Mouse (Mus musculus) neutrophil, adult 83 days (primary cell): Measurements from ENCODE around the gene Ocm. TPM values are rescaled to one million over a fixed set of nuclear protein-coding genes. Genes with fewer than 3 reads are reported as not detected.

Experiments
- total RNA-seq, 2 experiments: library from RNA; stranded (reverse); gene quantifications; one replicate each; pipeline ENCODE4 v1.2.4; 2023

Ocm gene
- not detected for total RNA-seq

DNA sequence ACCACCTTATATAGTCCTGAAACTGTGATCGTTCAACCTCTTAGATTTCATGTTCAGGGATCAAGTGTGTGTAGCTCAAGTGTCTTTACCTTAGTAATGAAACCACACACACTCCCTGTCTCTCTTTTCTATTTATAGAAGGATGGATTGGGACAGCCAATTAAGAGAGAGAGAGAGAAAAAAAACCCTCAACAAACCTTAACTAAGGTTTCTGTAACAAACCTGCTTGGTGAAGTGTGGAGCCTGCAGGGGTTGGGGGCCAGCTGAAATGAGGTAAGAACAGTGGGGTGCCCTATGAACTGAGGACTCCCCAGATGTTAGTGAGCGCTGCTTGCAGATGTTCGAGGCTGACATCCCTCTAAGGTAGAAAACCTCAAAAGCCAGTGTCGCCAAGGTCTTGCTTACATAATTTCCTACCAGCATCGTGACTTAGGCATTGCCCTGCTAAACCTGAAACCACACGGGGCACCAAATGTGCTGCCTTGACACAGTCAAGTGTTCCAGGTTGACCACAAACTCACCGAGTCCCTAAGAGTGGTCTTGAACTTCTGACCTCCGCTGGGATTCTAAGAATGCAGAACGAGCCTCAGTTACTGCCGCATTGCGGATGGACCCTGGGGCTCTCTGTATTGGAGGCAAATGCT lies at the start of gene Ocm:
Gene Ocm, minus strand, starts transcription at position 51 of the 644 bp plus-strand sequence.

DNA sequence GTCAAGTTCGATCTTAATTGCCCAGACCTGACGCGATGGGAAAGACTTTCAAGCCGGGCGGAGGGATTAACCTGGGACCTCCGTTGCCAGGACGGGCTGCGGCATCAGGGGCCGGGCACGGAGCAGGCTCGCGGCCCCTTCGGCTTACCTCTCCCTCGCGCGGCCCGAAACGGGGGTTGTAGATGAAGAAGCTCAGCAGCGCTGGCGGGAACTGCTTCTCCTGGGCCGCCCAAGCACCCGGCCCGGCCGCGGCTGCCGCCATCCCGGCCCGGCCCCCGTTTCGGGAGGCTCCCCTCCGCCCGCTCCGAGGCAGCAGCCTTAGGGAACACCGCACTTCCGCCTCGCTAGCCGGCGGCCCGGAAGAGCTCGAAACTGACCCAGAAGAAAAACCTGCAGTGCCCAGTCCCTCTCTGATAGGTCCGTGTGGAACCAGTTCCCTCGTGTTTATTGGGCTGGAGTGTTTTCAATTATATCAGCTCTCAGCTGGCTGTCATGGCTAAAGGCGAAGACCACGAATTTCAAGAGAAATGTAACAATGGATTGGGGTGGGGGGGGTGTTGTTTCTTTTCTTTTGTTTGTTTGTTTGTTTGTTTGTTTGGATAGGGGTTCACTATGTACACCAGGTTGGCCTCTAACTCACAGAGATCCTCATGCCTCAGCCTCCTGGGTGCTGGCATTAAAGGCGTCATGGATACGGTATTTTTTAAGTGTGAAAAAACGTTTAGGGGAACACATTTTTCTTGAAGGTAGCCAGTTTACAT lies 11.7 kb downstream of the Ocm start, which contains the start of gene Ccz1:
Gene Ccz1, minus strand, starts transcription at position 327 of the 761 bp plus-strand sequence.

Other genes with a start within 250 kb of the Ocm start
- 10 to 100 TPM; 44.4 to 47.5 TPM for gene Eif2ak1, start 208.9 kb downstream of the Ocm start, total RNA-seq
- gene Ankrd61, start 129.0 kb downstream of the Ocm start, total RNA-seq: not detected
- gene Aimp2, start 116.8 kb downstream of the Ocm start, total RNA-seq: 10 to 100 TPM in 1 of 2 experiments, 1 to 10 TPM in 1; 9.5 to 11.9 TPM
- 10 to 100 TPM; 10.2 to 12.2 TPM for gene Pms2, start 116.7 kb downstream of the Ocm start, total RNA-seq
- not detected for gene Gm42421, start 98.5 kb downstream of the Ocm start, total RNA-seq
- gene Rsph10b, start 93.6 kb downstream of the Ocm start, total RNA-seq: under 1 TPM in 1 of 2 experiments, not detected in 1; 0.22 TPM
- 10 to 100 TPM; 48.8 to 49.8 TPM for gene Ccz1, start 11.8 kb downstream of the Ocm start, total RNA-seq
- gene Lmtk2, start 73.8 kb upstream of the Ocm start, total RNA-seq: 10 to 100 TPM; 56.0 to 56.4 TPM
- 1 to 10 TPM in 1 of 2 experiments, under 1 TPM in 1; 0.37 to 1.3 TPM for gene Bhlha15, start 163.6 kb upstream of the Ocm start, total RNA-seq
- gene Tecpr1, start 196.9 kb upstream of the Ocm start, total RNA-seq: 10 to 100 TPM; 21.8 to 27.1 TPM
- gene Bri3, start 217.8 kb upstream of the Ocm start, total RNA-seq: 10 to 100 TPM; 62.3 to 63.7 TPM